Mouse (Mus musculus) CH12.LX (cell line): Measurements from ENCODE around the gene Fstl4. TPM values are rescaled to one million over a fixed set of nuclear protein-coding genes. Genes with fewer than 3 reads are reported as not detected.

Experiments used
- DNase-seq: peaks from one replicate; pipeline ENCODE4 v3.0.0-alpha.2; 2013; ENCODE audit errors: extremely low read depth
- H3K27ac ChIP-seq: 2 replicates; pipeline ENCODE4 v1.5.1; 2012; ENCODE audit warnings: low read depth, mild to moderate bottlenecking, control low read depth, moderate library complexity; ENCODE audit not compliant: insufficient read depth
- H3K27me3 ChIP-seq: replicated peaks from 2 replicates; pipeline ENCODE3; 2012; ENCODE audit warnings: inconsistent platforms
- H3K36me3 ChIP-seq, 2 experiments: replicated peaks in 1 of 2; 2 replicates each; pipeline versions ENCODE3 to v1.6.1; 2012; ENCODE audit warnings: inconsistent platforms in 1 of 2, low read length in 1 of 2, mild to moderate bottlenecking in 1 of 2, mixed read lengths in 1 of 2, moderate library complexity in 1 of 2; ENCODE audit not compliant: control insufficient read depth in 1 of 2, insufficient read depth in 1 of 2
- H3K4me1 ChIP-seq, 2 experiments: 2 replicates each; pipeline ENCODE4 v1.6.1; 2012; ENCODE audit warnings: inconsistent platforms in 1 of 2, moderate library complexity in 1 of 2; ENCODE audit not compliant: insufficient read depth in 2 of 2, control insufficient read depth in 1 of 2
- H3K4me2 ChIP-seq: 2 replicates; pipeline ENCODE4 v1.6.1; 2012; ENCODE audit warnings: low read depth, mild to moderate bottlenecking, control low read depth; ENCODE audit not compliant: poor library complexity, insufficient read depth, severe bottlenecking
- H3K4me3 ChIP-seq, 3 experiments: fragments of 150-350 bp in 1 of 3; sonication (generic) in 1 of 3; replicated peaks in 1 of 3; 2 replicates each; pipeline versions ENCODE3 to v1.5.1; 2011 to 2012; ENCODE audit warnings: low read depth in 2 of 3, low read length in 2 of 3, mild to moderate bottlenecking in 2 of 3, moderate library complexity in 2 of 3, control low read depth in 1 of 3, improper control_type of control experiment in 1 of 3, inconsistent platforms in 1 of 3, mixed read lengths in 1 of 3; ENCODE audit not compliant: poor library complexity in 1 of 3
- H3K79me2 ChIP-seq: replicated peaks from 2 replicates; pipeline ENCODE4 v1.6.1; 2012; ENCODE audit warnings: mild to moderate bottlenecking, moderate library complexity; ENCODE audit not compliant: control insufficient read depth, poor library complexity, insufficient read depth, severe bottlenecking; ENCODE audit errors: extremely low read depth
- H3K9ac ChIP-seq: 2 replicates; pipeline ENCODE4 v1.6.1; 2012; ENCODE audit warnings: low read depth, mild to moderate bottlenecking, control low read depth, moderate library complexity; ENCODE audit not compliant: insufficient read depth
- H3K9me3 ChIP-seq: replicated peaks from 2 replicates; pipeline ENCODE3; 2012; ENCODE audit warnings: low read length, inconsistent platforms, mixed read lengths
- BHLHE40 ChIP-seq: IDR thresholded peaks from 2 replicates; pipeline ENCODE4 v1.6.1; 2011; ENCODE audit warnings: mild to moderate bottlenecking, low read depth, low read length, improper control_type of control experiment
- CHD2 ChIP-seq: IDR thresholded peaks from 2 replicates; pipeline ENCODE4 v1.6.1; 2011; ENCODE audit warnings: low read length, improper control_type of control experiment
- CTCF ChIP-seq, 2 experiments: IDR thresholded peaks in 1 of 2; conservative IDR thresholded peaks in 1 of 2; 2 replicates each; pipeline ENCODE4 v1.5.1; 2011 to 2012; ENCODE audit warnings: low read depth in 2 of 2, low read length in 2 of 2, improper control_type of control experiment in 1 of 2, inconsistent platforms in 1 of 2, mild to moderate bottlenecking in 1 of 2, moderate library complexity in 1 of 2
- ELF1 ChIP-seq: IDR thresholded peaks from 2 replicates; pipeline ENCODE4 v1.6.1; 2014; ENCODE audit warnings: low read depth, mild to moderate bottlenecking, inconsistent platforms, low read length, improper control_type of control experiment
- ETS1 ChIP-seq: conservative IDR thresholded peaks from 2 replicates; pipeline ENCODE4 v1.6.1; 2012; ENCODE audit warnings: low read depth, mild to moderate bottlenecking, inconsistent platforms, low read length, improper control_type of control experiment, moderate library complexity
- HCFC1 ChIP-seq: IDR thresholded peaks from 2 replicates; pipeline ENCODE4 v1.6.1; 2012; ENCODE audit warnings: low read depth, mild to moderate bottlenecking, inconsistent platforms, low read length, improper control_type of control experiment
- JUND ChIP-seq: conservative IDR thresholded peaks from 2 replicates; pipeline ENCODE4 v1.6.1; 2011; ENCODE audit warnings: low read depth, low read length, improper control_type of control experiment
- MAX ChIP-seq: IDR thresholded peaks from 2 replicates; pipeline ENCODE4 v1.6.1; 2011; ENCODE audit warnings: low read length, improper control_type of control experiment
- MAZ ChIP-seq: IDR thresholded peaks from 2 replicates; pipeline ENCODE4 v1.6.1; 2012; ENCODE audit warnings: low read depth, mild to moderate bottlenecking, inconsistent platforms, low read length, improper control_type of control experiment, moderate library complexity
- MXI1 ChIP-seq: IDR thresholded peaks from 2 replicates; pipeline ENCODE4 v1.6.1; 2011; ENCODE audit warnings: mild to moderate bottlenecking, low read depth, low read length, improper control_type of control experiment
- NELFE ChIP-seq: IDR thresholded peaks from 2 replicates; pipeline ENCODE4 v1.6.1; 2011; ENCODE audit warnings: low read depth, low read length, improper control_type of control experiment
- RAD21 ChIP-seq: IDR thresholded peaks from 2 replicates; pipeline ENCODE4 v1.6.1; 2011; ENCODE audit warnings: low read depth, mild to moderate bottlenecking, low read length, improper control_type of control experiment, moderate library complexity
- RCOR1 ChIP-seq: conservative IDR thresholded peaks from 2 replicates; pipeline ENCODE4 v1.6.1; 2012; ENCODE audit warnings: low read depth, mild to moderate bottlenecking, inconsistent platforms, low read length, improper control_type of control experiment
- SMC3 ChIP-seq: IDR thresholded peaks from 2 replicates; pipeline ENCODE4 v1.6.1; 2011; ENCODE audit warnings: low read depth, low read length, improper control_type of control experiment
- TBP ChIP-seq: conservative IDR thresholded peaks from 2 replicates; pipeline ENCODE4 v1.6.1; 2011; ENCODE audit warnings: low read depth, low read length, improper control_type of control experiment
- ZNF384 ChIP-seq: IDR thresholded peaks from 2 replicates; pipeline ENCODE4 v1.6.1; 2012; ENCODE audit warnings: low read depth, low read length, improper control_type of control experiment, inconsistent platforms
- dilution Hi-C: fragments of 300-500 bp; cut with MboI; formaldehyde crosslinking; loops from 2 replicates; pipeline ENCODE4 v1.14.3; 2020; ENCODE audit warnings: low sequenced_read_pairs; ENCODE audit not compliant: extremely low pct_unique_long_range_greater_than_20kb, extremely low pct_ligation_motif_present
- in situ Hi-C: fragments of 300-500 bp; cut with MboI; formaldehyde crosslinking; loops from 3 replicates; pipeline ENCODE4 v1.14.3; 2019; ENCODE audit warnings: low sequenced_read_pairs, low pct_ligation_motif_present, low pct_unique_long_range_greater_than_20kb, mixed read lengths
- polyA plus RNA-seq: library from polyadenylated mRNA; unstranded; fragments of >175 nt; gene quantifications from 2 replicates; pipeline ENCODE4 v1.2.1, GENCODE M21; 2012; ENCODE audit warnings: low read depth; ENCODE audit not compliant: insufficient read length
- total RNA-seq, 2 experiments: library from RNA; depleted of rRNA; stranded (reverse); fragments of 300-350 nt in 1 of 2; fragments of >200 nt in 1 of 2; gene quantifications; 2 replicates each; pipeline ENCODE4 v1.2.3; 2012 to 2014

Fstl4 gene
- total and polyA plus RNA-seq, 3 experiments = not detected

DNA sequence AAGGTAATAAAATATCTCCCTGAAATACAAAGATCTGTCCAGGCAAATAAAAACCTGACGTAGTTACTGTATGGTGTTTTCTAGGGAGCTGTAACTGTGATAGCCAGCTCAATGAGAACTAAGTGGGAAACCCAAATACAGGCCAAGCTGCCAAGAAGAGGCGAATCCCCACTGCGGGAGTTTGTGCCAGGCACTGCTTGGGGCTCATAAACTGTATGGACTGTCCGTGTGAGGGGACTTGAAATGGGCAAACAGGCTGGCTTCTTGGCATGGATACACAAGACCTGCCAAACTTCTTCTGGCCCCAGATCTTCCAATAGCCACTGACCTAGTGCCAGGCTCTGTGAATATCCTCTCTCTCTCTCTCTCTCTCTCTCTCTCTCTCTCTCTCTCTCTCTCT is 41.7 kb upstream of the Fstl4 start:
- dilution Hi-C loops = no loop called here
- Histone ChIP-seq H3K27ac (no peak overlapping the region), H3K79me2 (no peaks in the 10 kb centered on the region)

DNA sequence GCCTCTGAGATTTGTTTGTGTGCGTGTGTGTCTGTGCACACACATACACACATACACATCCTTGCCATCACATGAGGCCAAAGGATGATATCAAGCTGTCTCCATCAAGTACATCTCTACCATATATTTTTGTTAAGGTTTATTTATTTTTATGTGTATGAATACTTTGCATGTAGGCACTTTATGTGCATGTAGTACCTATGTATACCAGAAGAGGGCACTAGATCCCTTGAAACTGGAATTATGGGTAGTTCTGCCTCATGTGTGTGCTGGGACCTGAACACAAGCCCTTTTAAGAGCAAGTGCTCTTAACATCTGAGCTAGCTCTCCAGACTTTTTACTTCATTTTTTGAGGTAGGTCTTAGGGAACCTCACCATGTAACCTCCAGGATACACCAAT is 38.4 kb upstream of the Fstl4 start:
- Histone ChIP-seq H3K27ac (no peak overlapping the region), H3K4me1 (no peaks in the 10 kb centered on the region), H3K36me3 (no peaks in the 10 kb centered on the region), H3K79me2 (no peaks in the 10 kb centered on the region), H3K9me3 (peaks cover 4% of the 10 kb centered on the region), H3K27me3 (peaks cover 25% of the 10 kb centered on the region), H3K4me2 (no peak overlapping the region), H3K4me3 (no peak overlapping the region), H3K9ac (no peak overlapping the region)
- TF ChIP-seq CTCF (conservative IDR thresholded peaks at IDR 0.05 in 1 of 2, IDR thresholded peaks at IDR 0.05 in 1 of 2; ENCODE audit: low read depth in 2 of 2, low read length in 2 of 2) (peak; percentile 55 to 61), RAD21 (peak; percentile 45), CHD2 (no peak), SMC3 (peak; percentile 8; the same call in 1 of the 2 replicates), TBP (no peak)
- DNase-seq = no peak
- dilution Hi-C loops = no loop called here
- in situ Hi-C loops = no loop called here

More for the DNA sequence above, 41.7 kb upstream of the Fstl4 start:
- peaks cover 7% of the 10 kb centered on the region for H3K9me3 ChIP-seq
- TF ChIP-seq BHLHE40 (no peak), ELF1 (no peak), CHD2 (no peak), JUND (no peak)
- H3K4me1 ChIP-seq = no peaks in the 10 kb centered on the region
- no peak overlapping the region for H3K9ac ChIP-seq
- H3K27me3 ChIP-seq = peaks cover 39% of the 10 kb centered on the region
- in situ Hi-C loops = no loop called here
- H3K4me3 ChIP-seq = no peak overlapping the region
- no peaks in the 10 kb centered on the region for H3K36me3 ChIP-seq
- H3K4me2 ChIP-seq = no peak overlapping the region
- DNase-seq = no peak

DNA sequence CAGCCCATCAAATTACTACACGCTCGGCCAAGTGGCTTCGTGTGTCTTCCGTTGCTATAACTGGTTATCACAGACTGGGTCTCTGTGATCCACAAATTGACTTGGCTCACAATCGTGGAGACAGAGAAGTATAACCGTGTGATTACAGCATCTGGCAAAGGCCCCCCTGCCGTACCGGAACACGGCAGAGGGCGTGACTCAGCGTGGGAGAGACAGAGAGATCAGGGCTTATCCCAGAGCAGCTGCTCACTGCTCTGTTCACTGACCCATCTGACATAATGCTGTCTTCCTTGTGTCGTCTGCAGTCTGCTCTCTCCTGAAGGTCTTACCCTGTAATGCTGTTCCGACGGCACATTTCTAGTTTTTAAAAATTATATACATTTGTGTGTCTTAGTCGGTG is 36.0 kb upstream of the Fstl4 start:
- Histone ChIP-seq H3K4me1 (no peaks in the 10 kb centered on the region), H3K79me2 (no peaks in the 10 kb centered on the region), H3K4me3 (no peak overlapping the region), H3K4me2 (no peak overlapping the region)
- dilution Hi-C loops = no loop called here
- TF ChIP-seq NELFE (no peak), HCFC1 (no peak), MAZ (no peak), MXI1 (no peak), ZNF384 (no peak), CTCF (conservative IDR thresholded peaks at IDR 0.05 in 1 of 2, IDR thresholded peaks at IDR 0.05 in 1 of 2; ENCODE audit: low read depth in 2 of 2, low read length in 2 of 2) (no peak), MAX (no peak), ETS1 (no peak), RCOR1 (no peak)
- TF ChIP-seq, all 38 proteins: peak for 0
- in situ Hi-C loops = no loop called here
- Histone ChIP-seq H3K9me3 (peaks cover 4% of the 10 kb centered on the region), H3K27ac (no peak overlapping the region), H3K36me3 (no peaks in the 10 kb centered on the region), H3K9ac (no peak overlapping the region), H3K27me3 (peaks cover 7% of the 10 kb centered on the region)
- DNase-seq = no peak
